30 mouse cellular contexts compared by ENCODE assay signal in the genomic region with DNA sequence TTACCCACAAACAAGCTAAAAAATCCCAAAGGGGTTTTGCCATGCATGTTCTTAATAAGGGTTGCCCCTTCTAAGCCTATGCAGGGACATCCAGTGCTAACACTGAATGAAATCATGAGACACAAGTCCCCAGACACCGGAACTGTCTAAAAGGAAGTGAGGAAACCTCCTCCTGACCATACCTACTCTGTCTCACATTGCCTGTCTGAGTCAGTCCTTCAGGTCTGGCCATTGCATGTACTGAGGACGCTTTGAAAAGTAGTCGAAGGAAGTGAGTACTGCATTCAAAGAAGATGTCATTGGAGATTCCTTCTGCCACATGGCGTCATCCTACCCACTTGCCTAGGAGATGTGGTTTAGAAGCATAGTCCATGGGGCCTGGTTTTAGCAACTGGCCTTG.
DNase-seq lines count a peak whose midpoint lies in the region; ATAC-seq and TF ChIP-seq lines count a peak whose summit lies in the region.
"Had no signal": no experiment of that assay in that cellular context is flagged by ENCODE, and none has a peak within 500 bp of the region (broad histone marks: within the 10 kb centered on the region; RNA-seq: fewer than 3 reads in every experiment).

No protein-coding gene starts in this region.

- peak; percentile 14 for ATAC-seq in inflammation-experienced regulatory T-cells, adult 6 months
- no peak for ATAC-seq in megakaryocyte-erythroid progenitor cell, adult 5-6 weeks (replicated peaks; ENCODE audit: low FRiP score, low TSS enrichment, poor library complexity, severe bottlenecking)
- ATAC-seq: forebrain, embryonic 13.5 days had no signal

- 53% methylated on average over 4 of the region's 4 CpGs for WGBS in thymus, adult 2 months

- H3K27ac ChIP-seq in thymus, adult 2 months (ENCODE audit: control insufficient read depth, insufficient read depth, low read length), result peak overlapping the region; percentile 57; the same call in 1 of the 2 replicates
- H3K27ac ChIP-seq: forebrain, embryonic 13.5 days; hindbrain, embryonic 15.5 days; kidney, embryonic 15.5 days; liver, embryonic 14.5 days; neural tube, embryonic 13.5 days; stomach, embryonic 15.5 days had no signal

- no peaks in the 10 kb centered on the region; the same call in 1 of the 2 replicates for H3K36me3 ChIP-seq in thymus, adult 2 months (ENCODE audit: control insufficient read depth, insufficient read depth, low read length)
- H3K36me3 ChIP-seq: hindbrain, embryonic 15.5 days; kidney, embryonic 15.5 days; neural tube, embryonic 13.5 days; stomach, embryonic 15.5 days had no signal

- H3K27me3 ChIP-seq in thymus, adult 2 months (ENCODE audit: control insufficient read depth, insufficient read depth, low read length), result no peaks in the 10 kb centered on the region
- H3K27me3 ChIP-seq: CH12.LX; forebrain, embryonic 13.5 days; hindbrain, embryonic 15.5 days; kidney, embryonic 15.5 days; megakaryocyte, embryonic 14.5 days; neural tube, embryonic 13.5 days; stomach, embryonic 15.5 days had no signal

- TF ChIP-seq CTCF in thymus, adult 2 months (IDR thresholded peaks at IDR 0.05; ENCODE audit: borderline replicate concordance, control insufficient read depth, extremely low read depth, insufficient read depth, low read length, poor library complexity), result no peak

- H3K4me3 ChIP-seq in thymus, adult 2 months (ENCODE audit: control insufficient read depth, insufficient read depth, low read length), result no peak overlapping the region
- H3K4me3 ChIP-seq: forebrain, embryonic 13.5 days; hindbrain, embryonic 15.5 days; kidney, embryonic 15.5 days; megakaryocyte, embryonic 14.5 days; neural tube, embryonic 13.5 days; stomach, embryonic 15.5 days had no signal

- H3K4me1 ChIP-seq in thymus, adult 2 months (replicated peaks; ENCODE audit: control insufficient read depth, insufficient read depth, low read length), result peaks cover 24% of the 10 kb centered on the region
- H3K4me1 ChIP-seq: forebrain, embryonic 13.5 days; hindbrain, embryonic 15.5 days; neural tube, embryonic 13.5 days; stomach, embryonic 15.5 days had no signal

- no peak for DNase-seq in thymus, adult 2 months
- DNase-seq in thymus, postnatal 4 days, result no peak
- peak; percentile 42 to 61 for DNase-seq in natural killer cell, adult 2 months (ENCODE audit: low spot score in 2 of 2)
- no peak for DNase-seq in retina, embryonic 14.5 days (ENCODE audit: low spot score)
- DNase-seq in Muller cell, postnatal 12 days (ENCODE audit: inconsistent ontology term), result no peak
- DNase-seq: adrenal gland, adult 8-10 months; cerebellum, adult 2 months; cerebellum, postnatal 25 days; gastrocnemius, postnatal 10 days; heart, adult 18-20 months; heart, postnatal 4 days; kidney, adult 18-20 months; kidney, postnatal 4 days; liver; lung, embryonic 14.5 days; lung, postnatal 14 days; midbrain, embryonic 14.5 days; retina, postnatal 1 day; right cerebral cortex, postnatal 14 days; thymus, postnatal 14 days had no signal

- no peak for TF ChIP-seq POLR2A in thymus, adult 2 months (IDR thresholded peaks at IDR 0.05; ENCODE audit: control insufficient read depth, extremely low read depth, insufficient read depth, low read length, poor library complexity)

Comparison
In these comparisons a context has a peak if more than half of its experiments do, and no peak if none do; other contexts are left out.
1. DNase-seq: peak in natural killer cell, adult 2 months (2 of 2); none in thymus, adult 2 months (single experiment), thymus, postnatal 4 days (single experiment), retina, embryonic 14.5 days (single experiment) and Muller cell, postnatal 12 days (single experiment).